Mouse (Mus musculus) heart, postnatal 36 days (tissue): Measurements from ENCODE around the gene Bicd2. TPM values are rescaled to one million over a fixed set of nuclear protein-coding genes. Genes with fewer than 3 reads are reported as not detected.
"Not testable (repeated sequence)": the region's sequence is repeated elsewhere in the genome, so short reads cannot be mapped to it uniquely, and the experiment has no call there.

ENCODE experiments used
- DNase-seq, 2 experiments: peaks; one replicate each; pipeline ENCODE4 v3.0.0; 2021 to 2022
- intact Hi-C: fragments of 180-260 bp; cut with DNase I; formaldehyde crosslinking; loops from one replicate; pipeline ENCODE4 v1.15.1; 2025
- total RNA-seq, 2 experiments: library from RNA; stranded (reverse); gene quantifications; 2 replicates each; pipeline ENCODE4 v1.2.3; 2021

Gene Bicd2
- total RNA-seq, 2 experiments from 2014 or later = 73.4 to 79.7 TPM

GRCm38 (mm10) chr13:49357367-49358026 is 16.1 kb downstream of the Bicd2 start:
- no peak for DNase-seq
- intact Hi-C loops = no loop called here

- no peak for DNase-seq
- intact Hi-C loops = no loop called here
These were observed 16.8 kb downstream of the Bicd2 start for GRCm38 (mm10) chr13:49358184-49358583.

- peak; percentile 32 to 67 for DNase-seq
- intact Hi-C loops = no loop called here
These were observed 19.6 kb downstream of the Bicd2 start for GRCm38 (mm10) chr13:49360906-49361406.

- DNase-seq = peak in 1 of 2 experiments; percentile 55
- intact Hi-C loops = no loop called here
These were observed 21.0 kb downstream of the Bicd2 start for GRCm38 (mm10) chr13:49362364-49362763.

GRCm38 (mm10) chr13:49362804-49363203 is 21.4 kb downstream of the Bicd2 start:
- DNase-seq = no peak
- intact Hi-C loops = no loop called here

GRCm38 (mm10) chr13:49364716-49365115 is 23.3 kb downstream of the Bicd2 start:
- intact Hi-C loops = no loop called here
- peak; percentile 73 to 80 for DNase-seq

GRCm38 (mm10) chr13:49367657-49368440 is 26.5 kb downstream of the Bicd2 start:
- no peak for DNase-seq
- intact Hi-C loops = loop anchor here (2.0 kb wide), 1 partner anchor 23 kb away; no protein-coding TSS in a partner anchor

GRCm38 (mm10) chr13:49369404-49369803 is 28.0 kb downstream of the Bicd2 start:
- intact Hi-C loops = loop anchor here (2.0 kb wide), 1 partner anchor 25 kb away; no protein-coding TSS in a partner anchor
- no peak for DNase-seq

GRCm38 (mm10) chr13:49370216-49370615 is 28.8 kb downstream of the Bicd2 start:
- DNase-seq = peak; percentile 41 to 43
- intact Hi-C loops = not testable (repeated sequence)

- intact Hi-C loops, DNase-seq: not testable (repeated sequence)
These were observed 29.5 kb downstream of the Bicd2 start for GRCm38 (mm10) chr13:49370916-49371315.

- intact Hi-C loops = no loop called here
- peak; percentile 69 to 73 for DNase-seq
These were observed 30.1 kb downstream of the Bicd2 start for GRCm38 (mm10) chr13:49371428-49371899.

GRCm38 (mm10) chr13:49372370-49373060 is 31.1 kb downstream of the Bicd2 start:
- peak; percentile 62 to 65 for DNase-seq
- intact Hi-C loops = no loop called here

- intact Hi-C loops = no loop called here
These were observed 32.9 kb downstream of the Bicd2 start for GRCm38 (mm10) chr13:49374304-49374703.

GRCm38 (mm10) chr13:49374730-49375129 is 33.3 kb downstream of the Bicd2 start:
- no peak for DNase-seq
- intact Hi-C loops = no loop called here

More at GRCm38 (mm10) chr13:49374304-49374703, 32.9 kb downstream of the Bicd2 start:
- DNase-seq = no peak

- intact Hi-C loops = loop anchor here (2.0 kb wide), 1 partner anchor 43 kb away; the partner anchor contains the start of gene Ippk
- no peak for DNase-seq
These were observed 36.2 kb downstream of the Bicd2 start for GRCm38 (mm10) chr13:49377608-49378007.

- DNase-seq = no peak
- intact Hi-C loops = no loop called here
These were observed 37.9 kb downstream of the Bicd2 start for GRCm38 (mm10) chr13:49379301-49379700.

- intact Hi-C loops = loop anchor here (1.0 to 5.0 kb wide), 3 partner anchors 42 to 164 kb away; partner anchors contain the start of gene Card19
- DNase-seq = peak; percentile 93 to 98
These were observed 39.8 kb downstream of the Bicd2 start for GRCm38 (mm10) chr13:49381230-49381629.

GRCm38 (mm10) chr13:49382997-49383396 is 41.6 kb downstream of the Bicd2 start:
- intact Hi-C loops = loop anchor here (5.0 kb wide), 1 partner anchor 166 kb away; the partner anchor contains the start of gene Card19

GRCm38 (mm10) chr13:49384751-49385463 is 43.5 kb downstream of the Bicd2 start:
- DNase-seq = no peak
- intact Hi-C loops = loop anchor here (5.0 kb wide), 1 partner anchor 168 kb away; the partner anchor contains the start of gene Card19

More at GRCm38 (mm10) chr13:49382997-49383396, 41.6 kb downstream of the Bicd2 start:
- DNase-seq = no peak

GRCm38 (mm10) chr13:49391374-49391773 is 50.0 kb downstream of the Bicd2 start:
- no peak for DNase-seq
- intact Hi-C loops = no loop called here
